Mouse (Mus musculus) small intestine, adult 2 months (tissue): ENCODE measurements around the gene Klf4.

Source experiments
- CTCF ChIP-seq: fragments of 200-500 bp; IDR thresholded peaks from 2 replicates; pipeline ENCODE4 v1.5.1; 2012; ENCODE audit warnings: low read depth, mild to moderate bottlenecking, control low read depth, inconsistent platforms, low read length, moderate library complexity, mixed read lengths; ENCODE audit not compliant: insufficient replicate concordance, insufficient read length; ENCODE audit errors: extremely low read depth
- POLR2A ChIP-seq: fragments of 200-500 bp; IDR thresholded peaks from 2 replicates; pipeline ENCODE4 v1.6.1; 2012; ENCODE audit warnings: low read depth, mild to moderate bottlenecking, control low read depth, inconsistent platforms, low read length, moderate library complexity

DNA sequence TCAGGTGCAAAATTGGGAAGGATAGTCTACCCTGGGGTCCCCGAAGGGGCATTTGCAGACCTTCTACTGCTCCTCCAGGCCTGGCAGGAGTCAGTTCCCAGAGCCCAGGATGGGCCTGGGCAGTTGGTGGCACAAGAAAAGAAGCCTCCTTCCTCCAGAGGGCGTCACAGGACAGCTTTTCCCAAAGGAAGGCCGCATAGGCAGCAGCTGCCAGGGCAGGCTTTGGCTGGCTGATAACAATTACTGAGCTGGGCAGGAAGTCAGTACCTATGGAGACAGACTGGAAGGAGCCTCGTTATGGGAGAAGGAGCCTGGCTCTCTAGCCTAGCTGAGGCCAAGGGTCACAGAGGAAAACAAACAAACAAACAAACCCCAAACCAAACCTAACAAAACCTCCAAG, 54.3 kb downstream of the Klf4 start:
- TF ChIP-seq CTCF: peak; percentile 57; the same call in 1 of the 2 replicates
- no peak for TF ChIP-seq POLR2A
